Mouse (Mus musculus) midbrain, postnatal 0 days (tissue): ENCODE measurements around the gene Frmpd3. TPM values are rescaled to one million over a fixed set of nuclear protein-coding genes. Genes with fewer than 3 reads are reported as not detected.

ENCODE experiments used
- ATAC-seq: fragments of 200-750 bp; cut with Nextera tagmentation; 2 replicates; pipeline ENCODE4 v1.8.0; 2017; ENCODE audit warnings: moderate number of reproducible peaks, mild to moderate bottlenecking, moderate TSS enrichment, moderate library complexity; ENCODE audit not compliant: low FRiP score
- DNase-seq: peaks from one replicate; pipeline ENCODE4 v3.0.0-alpha.2; 2015; ENCODE audit warnings: low spot score
- H3K27ac ChIP-seq: fragments of 300-500 bp; sonication (generic); 2 replicates; pipeline ENCODE4 v1.5.1; 2014; ENCODE audit warnings: low read depth, mild to moderate bottlenecking, low read length, mixed read lengths
- H3K27me3 ChIP-seq: fragments of 300-500 bp; sonication (generic); 2 replicates; pipeline ENCODE4 v1.6.1; 2014; ENCODE audit warnings: low read length, control low read depth, mixed read lengths; ENCODE audit not compliant: insufficient read depth
- H3K36me3 ChIP-seq: fragments of 300-500 bp; sonication (generic); 2 replicates; pipeline ENCODE4 v1.6.1; 2014; ENCODE audit warnings: low read length, control low read depth, mixed read lengths; ENCODE audit not compliant: insufficient read depth
- H3K4me1 ChIP-seq: fragments of 300-500 bp; sonication (generic); 2 replicates; pipeline ENCODE4 v1.6.1; 2014; ENCODE audit warnings: mild to moderate bottlenecking, control low read depth, antibody characterized with exemption, low read length, mixed read lengths; ENCODE audit not compliant: insufficient read depth
- H3K4me2 ChIP-seq: fragments of 300-500 bp; sonication (generic); 2 replicates; pipeline ENCODE4 v1.6.1; 2014; ENCODE audit warnings: low read depth, mild to moderate bottlenecking, low read length, mixed read lengths; ENCODE audit not compliant: poor library complexity, severe bottlenecking
- H3K4me3 ChIP-seq: fragments of 300-500 bp; sonication (generic); 2 replicates; pipeline ENCODE4 v1.5.1; 2014; ENCODE audit warnings: low read depth, mild to moderate bottlenecking, low read length, moderate library complexity
- H3K9ac ChIP-seq: fragments of 300-500 bp; sonication (generic); replicated peaks from 2 replicates; pipeline ENCODE4 v1.6.1; 2014; ENCODE audit warnings: mild to moderate bottlenecking, low read length, moderate library complexity, mixed read lengths; ENCODE audit not compliant: poor library complexity, severe bottlenecking
- H3K9me3 ChIP-seq: fragments of 300-500 bp; sonication (generic); 2 replicates; pipeline ENCODE4 v1.6.1; 2016; ENCODE audit warnings: low read length, control low read depth
- CTCF ChIP-seq: IDR thresholded peaks from 2 replicates; pipeline ENCODE4 v1.5.1; 2016; ENCODE audit warnings: antibody characterized with exemption, mild to moderate bottlenecking
- WGBS: fragments of 180-500 bp; shearing (Covaris S2); extraction: QIAGEN DNeasy Blood & Tissue Kit; methylation state at CpG from one replicate; pipeline ENCODE4 v1.1.7; 2014; 5-methylcytosine and 5-hydroxymethylcytosine counted together
- polyA plus RNA-seq: library from polyadenylated mRNA; unstranded; fragments of >200 nt; fragmentation: Nextera tagmentation; extraction: Ambion mirVana; gene quantifications from 2 replicates; pipeline ENCODE4 v1.2.1, GENCODE M21; 2015
- total RNA-seq: library from RNA; depleted of rRNA; stranded (reverse); fragments of >200 nt; gene quantifications from 2 replicates; pipeline ENCODE4 v1.2.3, GENCODE M21; 2014

The Frmpd3 gene
- total and polyA plus RNA-seq, 2 experiments from 2014 or later: 4.4 to 13.0 TPM

DNA sequence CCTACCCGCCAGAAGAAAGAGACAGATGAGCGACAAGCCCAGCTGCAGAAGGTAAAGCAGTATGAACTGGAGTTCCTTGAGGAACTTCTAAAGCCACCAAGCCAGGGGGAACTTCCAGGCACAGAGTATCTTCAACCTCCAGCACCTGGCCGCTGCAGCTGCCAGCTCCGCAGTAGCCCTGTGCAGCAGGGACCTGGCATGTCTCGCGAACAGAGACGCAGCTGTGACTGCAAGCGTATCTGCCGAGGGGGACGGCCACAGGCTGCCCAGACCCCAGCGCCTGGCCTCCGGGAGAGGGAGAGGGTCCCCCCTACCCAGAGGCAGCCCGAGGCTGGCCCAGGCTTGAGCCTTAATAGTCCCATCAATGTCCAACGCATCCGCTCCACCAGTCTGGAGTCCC, 89.9 kb downstream of the Frmpd3 start:
- Histone ChIP-seq H3K4me1 (no peaks in the 10 kb centered on the region), H3K36me3 (no peaks in the 10 kb centered on the region), H3K4me2 (no peak overlapping the region), H3K4me3 (no peak overlapping the region), H3K27me3 (0 out of 2 replicates have a peak, but pooled peaks cover 2% of the 10 kb centered on the region), H3K9ac (no peak overlapping the region), H3K27ac (no peak overlapping the region), H3K9me3 (no peaks in the 10 kb centered on the region)
- DNase-seq (no peak), ATAC-seq (no peak)
- no peak for TF ChIP-seq CTCF
- WGBS: 85% methylated on average over 15 of the region's 15 CpGs

DNA sequence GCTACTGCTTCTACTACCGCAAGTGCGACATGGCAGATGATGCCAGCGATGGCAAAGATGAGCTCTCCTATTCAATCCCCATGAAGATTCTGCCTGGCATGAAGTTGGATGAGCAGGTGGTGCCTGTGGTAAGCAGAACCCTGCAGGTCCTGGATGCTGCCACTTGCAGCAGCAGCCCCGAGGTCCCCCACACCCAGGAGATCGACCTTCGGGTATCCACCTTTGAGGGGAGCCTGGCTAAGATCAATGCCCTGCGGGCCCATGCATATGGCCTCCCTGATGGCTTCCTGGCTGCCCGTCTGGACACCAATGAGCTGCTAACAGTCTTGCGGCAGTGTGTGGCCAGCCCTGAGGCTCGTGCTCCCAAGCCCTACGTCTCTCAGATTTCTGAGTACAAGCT, 90.7 kb downstream of the Frmpd3 start:
- Histone ChIP-seq H3K36me3 (no peaks in the 10 kb centered on the region), H3K27ac (no peak overlapping the region), H3K9me3 (no peaks in the 10 kb centered on the region), H3K4me2 (no peak overlapping the region), H3K9ac (no peak overlapping the region), H3K4me3 (no peak overlapping the region), H3K27me3 (0 out of 2 replicates have a peak, but pooled peaks cover 2% of the 10 kb centered on the region), H3K4me1 (no peaks in the 10 kb centered on the region)
- no peak for DNase-seq
- TF ChIP-seq CTCF: no peak
- ATAC-seq: no peak
- 87% methylated on average over 11 of the region's 11 CpGs for WGBS

GRCm38 (mm10) chrX:140437906-140438305, 95.8 kb downstream of the Frmpd3 start:
- Histone ChIP-seq H3K9ac (no peak overlapping the region), H3K27me3 (no peaks in the 10 kb centered on the region), H3K27ac (no peak overlapping the region), H3K9me3 (no peaks in the 10 kb centered on the region), H3K4me1 (no peaks in the 10 kb centered on the region), H3K36me3 (no peaks in the 10 kb centered on the region), H3K4me2 (no peak overlapping the region), H3K4me3 (no peak overlapping the region)
- no peak for TF ChIP-seq CTCF
- ATAC-seq (no peak), DNase-seq (peak; percentile 7)

- Histone ChIP-seq H3K27me3 (no peaks in the 10 kb centered on the region), H3K4me3 (no peak overlapping the region), H3K27ac (no peak overlapping the region), H3K4me2 (no peak overlapping the region), H3K9me3 (no peaks in the 10 kb centered on the region), H3K36me3 (no peaks in the 10 kb centered on the region), H3K9ac (no peak overlapping the region), H3K4me1 (no peaks in the 10 kb centered on the region)
- ATAC-seq: no peak
- no peak for DNase-seq
- no peak for TF ChIP-seq CTCF
- 78% methylated on average over 13 of the region's 13 CpGs for WGBS
These were observed 103.5 kb downstream of the Frmpd3 start for GRCm38 (mm10) chrX:140445551-140445950.

DNA sequence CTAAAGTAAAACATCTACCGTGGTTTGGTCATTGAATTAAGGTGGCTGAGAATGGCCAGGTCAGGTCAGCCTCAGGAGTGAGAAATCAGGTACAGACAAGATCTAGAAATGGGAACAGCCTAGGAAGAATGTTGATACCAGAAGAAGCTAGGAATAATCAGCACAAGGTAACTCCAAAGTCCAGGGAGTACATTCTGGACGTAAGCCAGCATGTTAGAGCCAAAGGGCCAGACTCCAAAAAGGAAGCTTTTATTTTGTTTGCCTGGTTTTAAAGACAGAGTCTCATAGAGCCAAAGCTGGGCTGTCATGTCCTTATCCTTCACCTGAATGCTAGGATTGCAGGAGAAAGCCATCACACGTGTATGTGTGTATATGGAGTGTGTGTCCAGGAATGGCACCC, 108.0 kb downstream of the Frmpd3 start:
- WGBS: 76% methylated on average over 3 of the region's 3 CpGs
- Histone ChIP-seq H3K9me3 (no peaks in the 10 kb centered on the region), H3K36me3 (no peaks in the 10 kb centered on the region), H3K4me2 (no peak overlapping the region), H3K4me1 (no peaks in the 10 kb centered on the region), H3K27ac (no peak overlapping the region), H3K9ac (no peak overlapping the region), H3K27me3 (no peaks in the 10 kb centered on the region), H3K4me3 (no peak overlapping the region)
- no peak for TF ChIP-seq CTCF
- no peak for ATAC-seq
- DNase-seq: no peak

DNA sequence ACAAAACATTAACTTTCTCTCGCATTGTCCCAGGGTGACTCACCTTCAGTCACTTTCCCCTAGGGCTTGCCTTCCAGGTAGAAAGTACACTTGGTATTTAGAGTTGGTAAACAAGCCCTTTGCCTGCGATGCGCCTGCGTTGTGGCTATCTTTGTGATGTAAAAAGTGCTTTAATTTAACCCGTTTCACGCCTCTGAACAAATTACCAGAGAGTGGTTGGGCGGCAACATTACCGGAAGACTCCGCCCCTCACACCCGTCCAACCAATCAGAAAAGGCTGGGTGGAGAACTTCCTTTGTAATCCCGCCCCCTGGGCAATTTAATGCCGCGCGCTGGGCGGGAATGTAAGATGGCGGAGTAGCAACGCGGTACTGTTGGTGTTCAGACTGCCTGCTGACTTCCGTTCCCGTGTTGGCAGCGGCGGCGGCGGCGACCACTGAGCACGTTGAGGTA, 114.2 kb downstream of the Frmpd3 start, which contains the start of gene Prps1:
Prps1 (plus strand) TSS at position 335 of the 453 bp plus-strand sequence.
- H3K27ac ChIP-seq: peak within 1 kb of the TSS; percentile 65

More for the DNA sequence above, 114.2 kb downstream of the Frmpd3 start, which contains the start of gene Prps1:
- ATAC-seq (peak; percentile 95), DNase-seq (peak; percentile 93)
- no peaks in the 10 kb centered on the region for H3K36me3 ChIP-seq
- no peak for TF ChIP-seq CTCF
- H3K27me3 ChIP-seq: peaks cover 5% of the 10 kb centered on the region; the same call in 1 of the 2 replicates
- H3K9ac ChIP-seq: peak within 1 kb of the TSS; percentile 65
- 18% methylated on average over 26 of the region's 26 CpGs for WGBS
- no peaks in the 10 kb centered on the region for H3K9me3 ChIP-seq
- peak within 1 kb of the TSS; percentile 49 for H3K4me2 ChIP-seq
- H3K4me3 ChIP-seq: peak within 1 kb of the TSS; percentile 53
- H3K4me1 ChIP-seq: no peaks in the 10 kb centered on the region
